Mouse (Mus musculus) liver, embryonic 12.5 days (tissue): Measurements from ENCODE around the gene Gimap9. TPM values are rescaled to one million over a fixed set of nuclear protein-coding genes. Genes with fewer than 3 reads are reported as not detected.
"Not testable (repeated sequence)": the region's sequence is repeated elsewhere in the genome, so short reads cannot be mapped to it uniquely, and the experiment has no call there.

Source experiments
- ATAC-seq: fragments of 200-750 bp; cut with Nextera tagmentation; 2 replicates; pipeline ENCODE4 v1.8.0; 2017; ENCODE audit warnings: moderate number of reproducible peaks, mild to moderate bottlenecking, moderate library complexity
- H3K27ac ChIP-seq: fragments of 300-500 bp; sonication (generic); 2 replicates; pipeline ENCODE4 v1.5.1; 2016; ENCODE audit warnings: mild to moderate bottlenecking
- H3K27me3 ChIP-seq: fragments of 300-500 bp; sonication (generic); replicated peaks from 2 replicates; pipeline ENCODE4 v1.6.1; 2016; ENCODE audit warnings: mild to moderate bottlenecking, moderate library complexity
- H3K36me3 ChIP-seq: fragments of 300-500 bp; sonication (generic); 2 replicates; pipeline ENCODE4 v1.6.1; 2016; ENCODE audit warnings: mild to moderate bottlenecking, moderate library complexity
- H3K4me1 ChIP-seq: fragments of 300-500 bp; sonication (generic); 2 replicates; pipeline ENCODE4 v1.6.1; 2016
- H3K4me2 ChIP-seq: fragments of 300-500 bp; sonication (generic); 2 replicates; pipeline ENCODE4 v1.6.1; 2016; ENCODE audit warnings: mild to moderate bottlenecking, moderate library complexity
- H3K4me3 ChIP-seq: fragments of 300-500 bp; sonication (generic); 2 replicates; pipeline ENCODE4 v1.5.1; 2016; ENCODE audit warnings: mild to moderate bottlenecking, moderate library complexity
- H3K9ac ChIP-seq: fragments of 300-500 bp; sonication (generic); 2 replicates; pipeline ENCODE4 v1.6.1; 2016; ENCODE audit warnings: mild to moderate bottlenecking, moderate library complexity
- H3K9me3 ChIP-seq: fragments of 300-500 bp; sonication (generic); replicated peaks from 2 replicates; pipeline ENCODE4 v1.6.1; 2016; ENCODE audit warnings: mild to moderate bottlenecking, moderate library complexity
- WGBS: fragments of 180-500 bp; shearing (Covaris S2); methylation state at CpG from one replicate; pipeline ENCODE4 v1.1.7; 2016; ENCODE audit not compliant: insufficient replicate concordance; 5-methylcytosine and 5-hydroxymethylcytosine counted together
- polyA plus RNA-seq: library from polyadenylated mRNA; unstranded; fragments of >200 nt; fragmentation: Nextera tagmentation; extraction: Ambion mirVana; gene quantifications from 2 replicates; pipeline ENCODE4 v1.2.1, GENCODE M21; 2016

Gimap9 gene
- polyA plus RNA-seq, 1 experiment from 2014 or later, result 12.9 TPM

DNA sequence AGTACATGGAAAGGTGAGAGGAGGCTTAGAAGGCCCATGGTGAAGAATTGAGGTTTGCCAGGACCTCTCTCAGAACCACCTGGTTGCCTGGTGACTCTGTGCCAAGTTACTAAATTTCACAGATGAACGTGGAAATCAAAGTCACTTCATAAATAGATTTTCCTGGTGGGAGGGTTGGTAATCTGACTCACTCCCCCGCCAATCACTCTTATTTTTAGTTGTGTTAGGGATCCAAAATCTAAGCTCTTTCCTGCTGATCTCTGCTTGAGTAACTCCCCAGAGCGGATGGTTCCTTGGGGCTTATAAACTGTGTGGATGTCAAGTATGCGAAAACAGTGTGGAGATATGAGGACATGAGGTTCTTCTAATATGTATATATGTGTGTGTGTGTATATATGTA lies 6.3 kb downstream of the Gimap9 start:
- no peak overlapping the region for H3K4me2 ChIP-seq
- H3K27ac ChIP-seq, result no peak overlapping the region
- WGBS, result 52% methylated on average over 4 of the region's 4 CpGs
- no peak overlapping the region for H3K9ac ChIP-seq
- H3K27me3 ChIP-seq, result no peaks in the 10 kb centered on the region
- peaks cover 10% of the 10 kb centered on the region; the same call in 1 of the 2 replicates for H3K36me3 ChIP-seq
- H3K9me3 ChIP-seq, result no peaks in the 10 kb centered on the region
- 0 out of 2 replicates have a peak, but pooled peaks cover 18% of the 10 kb centered on the region for H3K4me1 ChIP-seq
- H3K4me3 ChIP-seq, result no peak overlapping the region
- no peak for ATAC-seq

DNA sequence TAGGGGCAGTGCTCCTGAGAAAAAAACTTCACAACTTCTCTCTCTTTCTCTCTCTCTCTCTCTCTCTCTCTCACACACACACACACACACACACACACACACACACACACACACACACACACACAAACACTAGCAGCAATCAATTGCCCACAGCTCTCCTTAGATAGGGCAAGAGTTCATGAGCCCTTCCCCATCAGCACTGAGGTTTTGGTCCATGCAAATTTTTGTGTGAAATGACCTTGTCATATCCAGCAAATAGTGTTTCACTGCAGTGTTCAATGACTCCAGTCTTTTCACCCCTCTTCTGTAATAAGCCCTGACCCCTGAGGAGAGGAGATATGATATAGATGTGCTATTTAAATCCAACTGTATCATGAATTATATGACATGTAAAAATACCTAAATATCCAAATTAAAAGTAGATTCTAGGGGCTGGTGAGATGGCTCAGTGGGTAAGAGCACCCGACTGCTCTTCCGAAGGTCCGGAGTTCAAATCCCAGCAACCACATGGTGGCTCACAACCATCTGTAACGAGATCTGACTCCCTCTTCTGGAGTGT lies 7.4 kb downstream of the Gimap9 start:
- H3K4me3 ChIP-seq, H3K9me3 ChIP-seq, H3K9ac ChIP-seq, H3K4me2 ChIP-seq, H3K27ac ChIP-seq, H3K27me3 ChIP-seq, H3K36me3 ChIP-seq, ATAC-seq: not testable (repeated sequence)
- 87% methylated on average over 4 of the region's 4 CpGs for WGBS
- H3K4me1 ChIP-seq, result 0 out of 2 replicates have a peak, but pooled peaks cover 11% of the 10 kb centered on the region

DNA sequence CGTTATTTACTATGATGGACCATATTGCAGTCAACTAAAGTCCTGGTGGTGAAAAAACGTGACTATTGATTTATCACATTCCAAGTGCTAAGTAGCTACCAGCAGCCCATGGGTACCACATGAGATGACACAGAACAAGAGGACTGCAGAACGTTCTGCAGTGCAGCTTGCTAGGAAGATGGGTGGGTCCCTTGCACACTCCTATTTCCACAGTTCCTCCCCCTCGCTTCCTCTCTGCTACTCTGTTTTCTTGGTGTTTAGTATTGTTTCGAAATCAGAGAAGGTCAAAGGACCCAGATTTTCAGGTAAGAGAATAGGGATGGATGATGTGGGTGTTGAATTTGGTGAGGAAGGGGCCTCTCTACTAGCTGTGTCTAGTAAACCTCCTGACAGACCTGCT lies 8.4 kb downstream of the Gimap9 start, which contains the start of gene Gimap4:
Gimap4 (plus strand) TSS at position 231 of the 400 bp plus-strand sequence.
- 0 out of 2 replicates have a peak, but pooled peaks cover 11% of the 10 kb centered on the region for H3K4me1 ChIP-seq
- H3K4me3 ChIP-seq, result no peak within 1 kb of the TSS
- no peaks in the 10 kb centered on the region for H3K9me3 ChIP-seq
- H3K27ac ChIP-seq, result no peak within 1 kb of the TSS
- H3K36me3 ChIP-seq, result peaks cover 5% of the 10 kb centered on the region; the same call in 1 of the 2 replicates
- H3K9ac ChIP-seq, result no peak within 1 kb of the TSS
- WGBS, result 42% methylated on average over 5 of the region's 5 CpGs
- peak within 1 kb of the TSS; percentile 7; the same call in 1 of the 2 replicates for H3K4me2 ChIP-seq
- no peak for ATAC-seq
- H3K27me3 ChIP-seq, result no peaks in the 10 kb centered on the region

DNA sequence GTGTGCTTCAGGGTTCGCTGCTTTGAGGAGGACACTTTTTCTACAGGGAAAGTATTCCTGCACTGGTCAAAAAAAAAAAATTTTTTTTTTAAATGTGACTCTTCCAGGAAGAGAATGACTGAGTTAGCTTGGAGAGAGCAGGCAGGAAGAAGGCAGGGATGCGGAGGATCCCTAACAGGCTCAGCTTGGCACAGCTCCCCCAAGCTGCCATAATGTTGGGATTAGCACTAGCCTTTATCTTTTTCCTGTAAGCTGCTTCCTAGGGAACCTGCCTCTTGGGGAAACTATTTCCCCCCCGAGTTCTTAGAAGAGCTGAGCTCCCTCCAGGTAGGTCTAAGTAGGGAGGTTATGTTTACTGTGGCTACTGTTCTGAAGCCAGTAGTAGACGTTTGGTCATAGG lies 8.9 kb downstream of the Gimap9 start:
- 0 out of 2 replicates have a peak, but pooled peaks cover 11% of the 10 kb centered on the region for H3K4me1 ChIP-seq
- H3K9me3 ChIP-seq, result no peaks in the 10 kb centered on the region
- WGBS, result 40% methylated on average over 4 of the region's 4 CpGs
- H3K4me2 ChIP-seq, result no peak overlapping the region
- no peaks in the 10 kb centered on the region for H3K27me3 ChIP-seq
- H3K36me3 ChIP-seq, result peaks cover 4% of the 10 kb centered on the region; the same call in 1 of the 2 replicates
- H3K9ac ChIP-seq, result no peak overlapping the region
- no peak for ATAC-seq
- H3K4me3 ChIP-seq, result no peak overlapping the region
- no peak overlapping the region for H3K27ac ChIP-seq

DNA sequence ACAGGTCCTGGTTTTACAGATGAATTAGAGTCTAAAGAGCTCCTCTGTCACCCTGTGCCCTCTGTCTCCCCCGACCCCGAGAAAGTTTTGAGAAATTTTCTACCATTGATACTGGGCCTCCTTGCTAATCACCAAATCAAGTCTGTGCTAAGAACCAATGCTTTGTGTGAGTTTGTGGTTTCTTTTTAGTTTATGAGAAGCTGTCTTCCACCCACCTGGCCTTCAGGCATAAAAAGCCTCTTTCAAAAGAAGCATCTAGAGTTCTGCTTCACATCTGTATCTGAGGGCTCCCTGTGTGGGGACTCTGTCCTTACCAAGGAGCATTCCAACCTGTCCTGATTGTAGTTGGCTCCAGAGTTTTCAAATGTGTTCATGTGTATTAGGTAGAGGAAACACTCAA lies 9.3 kb downstream of the Gimap9 start:
- peak overlapping the region; percentile 7; the same call in 1 of the 2 replicates for H3K4me2 ChIP-seq
- 61% methylated on average over 2 of the region's 2 CpGs for WGBS
- 0 out of 2 replicates have a peak, but pooled peaks cover 11% of the 10 kb centered on the region for H3K4me1 ChIP-seq
- H3K9me3 ChIP-seq, result no peaks in the 10 kb centered on the region
- H3K36me3 ChIP-seq, result no peaks in the 10 kb centered on the region
- no peak overlapping the region for H3K9ac ChIP-seq
- H3K27ac ChIP-seq, result no peak overlapping the region
- no peak overlapping the region for H3K4me3 ChIP-seq
- ATAC-seq, result no peak
- no peaks in the 10 kb centered on the region for H3K27me3 ChIP-seq

DNA sequence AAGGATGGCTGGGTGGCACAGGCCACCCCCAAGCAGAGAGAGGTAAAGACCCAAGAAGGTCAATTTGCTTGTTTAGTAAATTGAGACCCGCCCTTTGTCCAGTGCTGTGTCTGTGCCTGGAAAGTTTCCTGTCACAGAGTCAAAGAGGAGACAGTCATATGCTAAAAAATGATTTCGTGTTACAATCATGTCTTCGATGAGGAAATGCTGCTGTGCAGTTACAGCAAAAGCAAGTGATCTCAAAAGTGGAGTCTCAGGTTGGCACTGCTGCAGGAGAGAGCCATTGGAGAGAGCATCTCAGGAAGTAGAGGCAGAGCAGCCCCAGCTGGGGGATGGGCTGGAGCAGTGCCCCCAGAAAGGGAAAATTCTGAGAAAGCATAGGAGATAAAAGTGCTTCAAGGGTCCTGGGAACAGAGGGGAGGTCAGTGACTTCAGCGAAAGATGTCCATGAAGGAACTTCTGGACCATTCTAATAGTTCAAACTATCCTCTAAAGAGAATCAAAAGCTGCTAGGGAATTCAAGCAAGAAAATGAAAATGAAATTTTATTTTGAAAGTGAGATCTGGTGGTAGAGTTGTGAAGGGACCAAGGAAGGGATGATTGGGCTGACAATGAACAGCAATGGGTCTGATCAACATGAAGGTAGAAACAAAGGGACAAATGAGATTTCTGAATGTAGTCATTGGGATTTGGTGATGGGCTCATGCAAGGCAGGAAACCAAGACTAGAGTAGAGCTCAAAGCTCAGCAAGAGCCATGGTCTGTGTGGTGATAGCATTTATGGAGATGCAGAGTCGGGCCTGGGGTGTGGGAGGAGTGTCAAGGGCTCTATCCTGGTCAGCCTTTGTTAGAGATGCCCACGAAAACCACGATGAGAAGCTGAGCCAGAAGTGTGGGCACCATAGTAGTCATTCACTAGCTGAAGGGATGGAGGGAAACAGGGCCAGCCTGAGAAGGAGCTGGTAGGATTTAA lies 10.1 kb downstream of the Gimap9 start:
- Histone ChIP-seq H3K27ac (no peak overlapping the region; the same call in 1 of the 2 replicates), H3K9ac (no peak overlapping the region), H3K4me3 (no peak overlapping the region), H3K27me3 (no peaks in the 10 kb centered on the region), H3K4me2 (0 out of 2 replicates have a peak overlapping the region, but pooled peaks have one; percentile 2), H3K4me1 (0 out of 2 replicates have a peak, but pooled peaks cover 11% of the 10 kb centered on the region), H3K9me3 (no peaks in the 10 kb centered on the region), H3K36me3 (no peaks in the 10 kb centered on the region)
- WGBS, result 47% methylated on average over 7 of the region's 7 CpGs
- ATAC-seq, result no peak

DNA sequence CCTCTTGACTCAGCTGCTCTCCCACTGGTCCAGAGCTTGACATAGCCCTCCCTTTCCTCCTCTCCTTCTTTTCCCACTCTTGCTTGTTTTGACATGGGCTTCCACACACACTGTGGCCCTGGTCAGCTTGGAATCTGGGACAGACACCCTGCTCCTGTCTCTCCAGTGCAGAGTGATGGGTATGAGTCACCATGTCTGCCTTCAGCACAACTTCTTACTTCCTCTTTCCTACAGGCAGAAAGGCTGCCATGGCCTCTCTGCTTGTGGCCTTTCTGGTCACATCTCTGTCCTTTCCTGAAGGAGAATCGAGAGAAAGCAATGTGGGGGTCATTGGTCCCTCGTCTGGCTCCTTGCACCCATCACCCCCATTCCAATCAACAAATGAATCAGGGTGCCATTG lies 11.1 kb downstream of the Gimap9 start:
- Histone ChIP-seq H3K4me1 (0 out of 2 replicates have a peak, but pooled peaks cover 11% of the 10 kb centered on the region), H3K4me2 (no peak overlapping the region), H3K27ac (no peak overlapping the region), H3K4me3 (no peak overlapping the region), H3K9me3 (no peaks in the 10 kb centered on the region), H3K9ac (no peak overlapping the region), H3K27me3 (no peaks in the 10 kb centered on the region), H3K36me3 (no peaks in the 10 kb centered on the region)
- 25% methylated on average over 2 of the region's 2 CpGs for WGBS
- no peak for ATAC-seq

DNA sequence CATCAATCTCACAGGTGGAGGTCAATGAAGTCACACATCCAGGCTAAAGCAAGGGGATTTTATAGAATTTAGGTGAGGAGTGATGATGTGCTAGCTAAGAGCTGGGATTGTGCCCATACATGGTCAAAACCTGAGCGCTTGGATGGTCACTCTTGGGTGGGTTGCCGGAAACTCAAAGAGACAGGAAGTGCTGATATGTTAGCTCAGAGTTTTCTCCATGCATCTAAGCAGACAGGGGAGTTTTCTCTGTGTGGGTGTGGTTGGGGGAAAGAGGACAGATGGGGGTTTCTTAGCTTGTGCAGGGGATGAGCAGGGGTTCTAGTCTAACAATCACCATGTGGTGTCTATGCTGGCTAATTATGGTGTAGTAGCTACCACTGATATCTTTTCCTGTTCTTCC lies 13.4 kb downstream of the Gimap9 start:
- Histone ChIP-seq H3K9ac (no peak overlapping the region), H3K4me3 (no peak overlapping the region), H3K36me3 (no peaks in the 10 kb centered on the region), H3K9me3 (no peaks in the 10 kb centered on the region), H3K4me1 (0 out of 2 replicates have a peak, but pooled peaks cover 11% of the 10 kb centered on the region), H3K4me2 (no peak overlapping the region), H3K27me3 (no peaks in the 10 kb centered on the region), H3K27ac (no peak overlapping the region)
- 38% methylated on average over 2 of the region's 2 CpGs for WGBS
- no peak for ATAC-seq

DNA sequence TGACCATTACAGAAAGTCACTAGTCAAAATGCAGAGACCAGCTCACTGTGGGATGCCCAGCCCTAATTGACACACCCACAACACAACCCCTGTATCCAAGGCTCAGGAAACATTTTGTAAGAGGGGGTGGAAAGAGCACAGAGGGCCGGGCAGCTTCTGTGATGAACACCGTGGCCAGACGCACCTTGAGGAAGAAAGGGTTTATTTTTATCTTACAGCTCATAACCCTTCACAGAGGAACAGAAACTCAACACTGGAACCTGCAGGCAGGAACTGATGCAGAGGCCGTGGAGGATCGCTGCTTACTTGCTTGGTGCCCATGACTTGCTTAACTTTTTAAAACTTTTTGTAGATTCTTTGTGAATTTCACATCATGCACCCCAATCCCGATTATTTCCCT lies 17.0 kb downstream of the Gimap9 start:
- ATAC-seq, result no peak
- Histone ChIP-seq H3K36me3 (no peaks in the 10 kb centered on the region), H3K27ac (no peak overlapping the region), H3K4me3 (no peak overlapping the region), H3K4me1 (no peaks in the 10 kb centered on the region), H3K27me3 (no peaks in the 10 kb centered on the region), H3K4me2 (no peak overlapping the region), H3K9ac (no peak overlapping the region), H3K9me3 (no peaks in the 10 kb centered on the region)
- 61% methylated on average over 6 of the region's 6 CpGs for WGBS

DNA sequence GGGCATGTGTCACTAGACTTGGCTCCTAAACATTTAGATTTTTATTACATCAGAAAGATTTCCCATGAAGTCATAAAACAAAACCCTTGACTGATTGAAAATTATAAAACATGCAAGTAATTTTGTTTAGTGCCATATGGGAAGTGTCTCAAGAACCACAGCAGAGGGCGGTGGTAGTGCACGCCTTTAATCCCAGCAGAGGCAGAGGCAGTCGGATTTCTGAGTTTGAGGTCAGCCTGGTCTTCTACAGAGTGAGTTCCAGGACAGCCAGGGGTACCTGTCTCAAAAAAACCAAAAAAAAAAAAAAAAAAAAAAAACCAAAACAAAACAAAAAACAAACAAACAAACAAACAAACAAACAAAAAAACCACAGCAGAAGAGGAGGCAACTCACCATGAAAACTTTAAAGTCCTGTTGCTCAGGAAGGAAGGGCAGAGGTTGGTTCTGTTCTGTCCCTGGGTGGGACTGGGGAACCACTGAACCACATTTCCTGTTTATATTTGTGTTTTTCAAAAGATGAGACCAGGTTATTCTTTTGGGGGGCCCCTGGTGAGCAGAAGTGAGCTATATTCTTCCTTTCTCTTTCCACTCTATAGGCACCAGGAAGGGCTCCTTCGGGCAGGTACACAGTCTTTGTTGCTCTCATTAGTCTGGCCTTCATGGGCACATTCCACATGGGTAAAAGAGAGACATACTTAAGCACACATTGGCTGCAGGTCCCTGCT lies 21.1 kb downstream of the Gimap9 start:
- Histone ChIP-seq H3K9ac (no peak overlapping the region), H3K9me3 (no peaks in the 10 kb centered on the region), H3K27ac (no peak overlapping the region), H3K36me3 (no peaks in the 10 kb centered on the region), H3K4me1 (no peaks in the 10 kb centered on the region; the same call in 1 of the 2 replicates), H3K4me3 (no peak overlapping the region), H3K27me3 (no peaks in the 10 kb centered on the region), H3K4me2 (no peak overlapping the region)
- no peak for ATAC-seq
- 67% methylated on average over 4 of the region's 4 CpGs for WGBS

DNA sequence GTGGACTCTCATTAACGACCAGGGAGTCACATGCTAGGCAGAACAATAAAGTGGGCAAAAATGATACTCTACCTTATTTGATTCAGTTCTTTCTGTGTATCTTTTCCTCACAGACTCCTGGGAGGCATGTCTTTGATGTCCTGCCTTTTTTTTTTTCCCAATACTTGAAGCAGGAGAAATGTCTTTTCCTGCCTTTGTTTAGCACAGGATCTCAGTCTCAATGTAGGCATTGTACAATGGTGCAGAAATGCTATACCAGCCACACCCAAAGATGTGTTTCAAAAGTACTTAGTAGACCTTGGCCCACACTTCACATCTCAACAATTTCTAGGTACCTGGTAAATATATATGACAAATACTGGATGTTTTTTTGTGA lies 21.6 kb downstream of the Gimap9 start:
- Histone ChIP-seq H3K4me2 (no peak overlapping the region), H3K27me3 (no peaks in the 10 kb centered on the region), H3K4me3 (no peak overlapping the region), H3K9ac (no peak overlapping the region), H3K9me3 (no peaks in the 10 kb centered on the region), H3K36me3 (no peaks in the 10 kb centered on the region), H3K4me1 (no peaks in the 10 kb centered on the region; the same call in 1 of the 2 replicates), H3K27ac (no peak overlapping the region)
- ATAC-seq, result no peak
- 19% methylated on average over 1 of the region's 1 CpGs for WGBS
